Mouse (Mus musculus) embryonic facial prominence, embryonic 13.5 days (tissue): Measurements from ENCODE around the gene Slc22a5. TPM values are rescaled to one million over a fixed set of nuclear protein-coding genes. Genes with fewer than 3 reads are reported as not detected.
"Not testable (repeated sequence)": the region's sequence is repeated elsewhere in the genome, so short reads cannot be mapped to it uniquely, and the experiment has no call there.

Experiments used
- ATAC-seq: fragments of 200-750 bp; cut with Nextera tagmentation; 2 replicates; pipeline ENCODE4 v1.8.0; 2017; ENCODE audit warnings: low read depth; ENCODE audit not compliant: insufficient number of reproducible peaks, insufficient read depth, low FRiP score, low TSS enrichment
- H3K27ac ChIP-seq: fragments of 300-500 bp; sonication (generic); 2 replicates; pipeline ENCODE4 v1.5.1; 2015; ENCODE audit warnings: moderate library complexity, mild to moderate bottlenecking, inconsistent platforms
- H3K27me3 ChIP-seq: fragments of 300-500 bp; sonication (generic); 2 replicates; pipeline ENCODE4 v1.6.1; 2015; ENCODE audit warnings: mild to moderate bottlenecking, inconsistent platforms
- H3K36me3 ChIP-seq: fragments of 300-500 bp; sonication (generic); 2 replicates; pipeline ENCODE4 v1.6.1; 2015; ENCODE audit warnings: mild to moderate bottlenecking, inconsistent platforms
- H3K4me1 ChIP-seq: fragments of 300-500 bp; sonication (generic); 2 replicates; pipeline ENCODE4 v1.6.1; 2015; ENCODE audit warnings: inconsistent platforms
- H3K4me2 ChIP-seq: fragments of 300-500 bp; sonication (generic); 2 replicates; pipeline ENCODE4 v1.6.1; 2015; ENCODE audit warnings: moderate library complexity, mild to moderate bottlenecking, inconsistent platforms
- H3K4me3 ChIP-seq: fragments of 300-500 bp; sonication (generic); 2 replicates; pipeline ENCODE4 v1.5.1; 2015; ENCODE audit warnings: mild to moderate bottlenecking, inconsistent platforms
- H3K9ac ChIP-seq: fragments of 300-500 bp; sonication (generic); 2 replicates; pipeline ENCODE4 v1.6.1; 2015; ENCODE audit warnings: mild to moderate bottlenecking, inconsistent platforms
- H3K9me3 ChIP-seq: fragments of 300-500 bp; sonication (generic); 2 replicates; pipeline ENCODE4 v1.6.1; 2016; ENCODE audit warnings: inconsistent platforms
- whole genome bisulfite sequencing: fragments of 180-500 bp; shearing (Covaris S2); methylation state at CpG from one replicate; pipeline ENCODE4 v1.1.7; 2015; ENCODE audit warnings: mixed read lengths; 5-methylcytosine and 5-hydroxymethylcytosine counted together
- polyA plus RNA-seq: library from polyadenylated mRNA; unstranded; fragments of >200 nt; fragmentation: Nextera tagmentation; extraction: Ambion mirVana; gene quantifications from 2 replicates; pipeline ENCODE4 v1.2.1, GENCODE M21; 2015

Gene Slc22a5
- polyA plus RNA-seq, 1 experiment from 2014 or later, result 8.9 TPM

DNA sequence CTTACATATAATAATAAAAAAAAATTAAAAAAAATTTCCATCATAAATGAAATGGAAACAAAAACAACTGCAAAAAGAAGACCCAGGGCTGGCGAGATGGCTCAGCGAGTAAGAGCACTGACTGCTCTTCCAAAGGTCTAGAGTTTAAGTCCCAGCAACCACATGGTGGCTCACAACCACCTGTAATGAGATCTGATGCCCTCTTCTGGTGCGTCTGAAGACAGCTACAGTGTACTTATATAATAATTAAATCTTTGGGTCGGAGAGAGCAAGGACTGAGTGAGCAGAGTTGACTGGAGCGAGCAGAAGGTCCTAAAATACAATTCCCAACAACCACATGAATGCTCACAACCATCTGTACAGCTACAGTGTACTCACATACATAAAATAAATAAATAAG, 13.4 kb downstream of the Slc22a5 start:
- H3K4me1 ChIP-seq, H3K27ac ChIP-seq, H3K27me3 ChIP-seq, H3K4me3 ChIP-seq, H3K9me3 ChIP-seq, H3K36me3 ChIP-seq, ATAC-seq, H3K4me2 ChIP-seq, H3K9ac ChIP-seq: not testable (repeated sequence)
- 74% methylated on average over 5 of the region's 5 CpGs for WGBS

DNA sequence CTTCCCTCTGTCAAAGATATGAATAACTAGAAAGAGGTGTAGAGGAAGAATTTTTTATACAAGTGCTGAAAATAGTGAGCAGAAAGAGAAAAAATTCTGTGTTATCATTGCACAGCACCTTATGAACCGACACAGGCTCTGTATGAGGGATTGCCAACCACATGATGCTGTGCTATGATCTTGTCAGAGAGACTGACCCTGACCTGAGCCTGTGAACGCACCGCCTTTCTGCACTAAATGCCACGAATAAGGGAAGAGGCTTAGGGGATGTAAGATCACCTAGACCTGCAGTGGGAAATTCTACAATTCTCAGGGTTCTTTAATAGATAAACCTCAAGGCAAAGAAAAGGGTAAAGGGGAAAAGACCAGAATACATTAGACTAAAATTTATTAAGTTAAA, 15.0 kb downstream of the Slc22a5 start:
- no peaks in the 10 kb centered on the region for H3K27me3 ChIP-seq
- H3K4me2 ChIP-seq, result no peak overlapping the region
- 86% methylated on average over 4 of the region's 4 CpGs for WGBS
- H3K9ac ChIP-seq, result no peak overlapping the region
- H3K9me3 ChIP-seq, result no peaks in the 10 kb centered on the region
- H3K4me1 ChIP-seq, result no peaks in the 10 kb centered on the region
- no peak for ATAC-seq
- H3K27ac ChIP-seq, result no peak overlapping the region
- H3K4me3 ChIP-seq, result no peak overlapping the region
- peaks cover 16% of the 10 kb centered on the region for H3K36me3 ChIP-seq

DNA sequence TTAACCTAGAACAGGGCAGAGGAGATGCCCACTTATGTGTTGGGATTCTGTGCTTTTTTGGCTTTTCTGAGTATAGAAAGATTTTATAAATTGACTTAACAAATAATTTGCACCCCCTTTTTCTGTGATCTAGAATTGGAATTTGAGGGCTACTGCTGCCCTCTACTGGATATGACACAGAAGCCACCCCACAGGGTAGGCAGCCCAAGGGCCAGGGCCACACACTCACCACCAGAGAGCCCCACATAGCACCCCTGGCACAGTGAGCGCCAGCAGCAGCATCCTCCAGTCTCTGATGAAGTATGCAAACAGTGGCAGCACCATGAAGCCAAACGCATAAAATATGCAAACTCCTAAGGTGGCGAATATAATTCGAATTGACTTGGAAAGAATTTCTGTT, 16.8 kb downstream of the Slc22a5 start:
- Histone ChIP-seq H3K9me3 (no peaks in the 10 kb centered on the region), H3K9ac (no peak overlapping the region), H3K36me3 (peaks cover 31% of the 10 kb centered on the region), H3K27ac (no peak overlapping the region), H3K4me2 (no peak overlapping the region), H3K4me3 (no peak overlapping the region), H3K4me1 (no peaks in the 10 kb centered on the region), H3K27me3 (no peaks in the 10 kb centered on the region)
- 60% methylated on average over 4 of the region's 4 CpGs for WGBS
- ATAC-seq, result no peak

DNA sequence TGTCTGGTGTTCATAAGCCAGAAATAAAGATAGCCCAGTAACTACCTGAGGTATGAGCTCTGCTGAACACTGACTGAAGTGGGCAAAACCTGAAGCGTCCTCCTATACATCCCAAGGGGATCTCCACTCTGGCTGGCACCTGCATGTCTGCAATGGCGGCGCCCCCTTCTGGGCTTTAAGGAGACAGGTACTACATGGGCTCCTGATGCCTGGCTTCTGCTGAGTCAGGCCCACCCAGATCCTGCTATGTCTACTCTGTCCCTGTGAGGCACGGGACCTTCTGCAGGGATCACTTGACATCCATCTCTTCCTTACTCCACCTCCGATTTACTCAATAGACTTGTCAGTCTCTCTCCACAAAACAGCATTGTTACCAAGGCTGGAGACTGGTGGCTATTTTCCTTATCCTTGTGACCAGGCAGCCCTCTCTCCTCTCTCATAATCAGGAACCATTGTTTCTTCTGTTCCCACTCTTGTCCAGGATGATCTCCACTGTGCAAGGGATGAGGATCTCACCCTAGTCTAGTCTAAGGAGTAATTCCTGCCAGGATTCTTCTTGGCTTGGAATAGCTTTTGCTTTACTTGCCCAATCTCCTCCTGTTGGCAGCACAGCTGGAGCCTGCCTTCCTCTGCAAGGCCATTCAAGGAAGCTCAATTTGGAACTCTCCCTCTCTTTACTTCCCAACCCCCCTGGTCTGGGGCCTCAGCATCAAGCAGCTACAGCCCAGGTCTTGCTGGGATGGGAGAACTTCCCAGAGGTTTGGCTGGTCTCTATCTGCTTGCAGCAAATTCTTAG, 17.4 kb downstream of the Slc22a5 start:
- WGBS, result 51% methylated on average over 5 of the region's 5 CpGs
- ATAC-seq, H3K4me1 ChIP-seq, H3K4me3 ChIP-seq, H3K27ac ChIP-seq, H3K4me2 ChIP-seq, H3K27me3 ChIP-seq, H3K9me3 ChIP-seq, H3K9ac ChIP-seq: not testable (repeated sequence)
- H3K36me3 ChIP-seq, result peaks cover 31% of the 10 kb centered on the region

DNA sequence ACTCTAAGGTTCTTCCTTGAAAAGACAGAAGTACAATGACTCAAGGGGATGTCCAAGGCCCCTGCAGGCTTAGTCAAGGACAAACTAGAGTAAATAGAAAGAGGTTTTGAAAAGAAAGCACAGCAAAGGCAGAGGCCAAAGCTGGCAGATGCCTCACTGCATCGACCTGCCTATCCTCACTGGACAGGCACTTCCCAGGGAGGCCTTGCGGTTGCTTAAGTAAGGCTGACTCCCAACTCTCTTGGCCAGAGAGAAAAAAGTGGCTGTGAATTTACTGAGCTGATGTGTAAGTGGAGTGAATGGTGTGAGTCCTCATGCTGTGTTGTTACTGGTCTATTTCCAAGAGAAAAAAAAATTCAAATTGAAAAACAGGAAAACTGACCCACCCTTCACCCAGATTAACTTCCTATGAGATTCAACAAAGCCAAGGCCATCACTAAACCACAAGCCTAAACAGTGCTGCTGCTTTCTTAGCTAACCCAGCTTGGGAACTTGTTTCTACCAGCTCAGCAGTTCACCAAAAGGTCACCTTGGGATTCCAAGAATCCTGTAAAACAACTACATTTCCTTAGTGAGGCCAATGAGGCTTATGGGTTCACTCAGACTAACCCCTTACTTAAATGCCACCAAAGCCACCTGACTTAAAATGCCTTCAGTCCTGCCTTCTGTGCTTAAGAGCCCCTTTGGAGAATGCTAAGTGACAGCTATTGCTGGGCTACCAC, 19.5 kb downstream of the Slc22a5 start:
- Histone ChIP-seq H3K9ac (no peak overlapping the region), H3K27me3 (no peaks in the 10 kb centered on the region), H3K4me1 (no peaks in the 10 kb centered on the region), H3K4me2 (no peak overlapping the region), H3K27ac (no peak overlapping the region), H3K9me3 (no peaks in the 10 kb centered on the region), H3K36me3 (peaks cover 31% of the 10 kb centered on the region), H3K4me3 (no peak overlapping the region)
- ATAC-seq, result no peak
- 90% methylated on average over 2 of the region's 2 CpGs for WGBS

DNA sequence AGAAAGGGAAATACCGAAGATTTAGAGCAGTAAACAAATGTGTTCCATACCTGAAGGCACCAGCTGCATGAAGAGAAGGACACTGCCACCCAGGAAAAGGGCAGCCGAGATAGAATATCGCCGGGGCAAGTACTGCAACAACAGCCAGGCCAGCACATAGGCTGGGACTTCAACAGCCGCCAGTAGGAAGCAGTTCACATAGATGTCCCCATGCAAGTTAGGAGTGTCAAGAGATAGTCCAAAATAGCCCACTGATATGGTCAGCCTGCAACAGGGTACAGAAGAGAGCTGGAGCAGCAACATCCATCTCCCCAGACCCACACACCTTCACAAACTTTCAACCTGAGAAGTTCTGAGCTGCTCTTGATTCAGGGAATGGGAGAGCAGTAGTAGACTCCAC, 22.3 kb downstream of the Slc22a5 start:
- no peak overlapping the region for H3K4me3 ChIP-seq
- no peaks in the 10 kb centered on the region for H3K9me3 ChIP-seq
- no peak for ATAC-seq
- H3K9ac ChIP-seq, result no peak overlapping the region
- no peak overlapping the region for H3K4me2 ChIP-seq
- 90% methylated on average over 5 of the region's 5 CpGs for WGBS
- H3K36me3 ChIP-seq, result peaks cover 31% of the 10 kb centered on the region
- no peak overlapping the region for H3K27ac ChIP-seq
- H3K4me1 ChIP-seq, result no peaks in the 10 kb centered on the region
- H3K27me3 ChIP-seq, result no peaks in the 10 kb centered on the region

DNA sequence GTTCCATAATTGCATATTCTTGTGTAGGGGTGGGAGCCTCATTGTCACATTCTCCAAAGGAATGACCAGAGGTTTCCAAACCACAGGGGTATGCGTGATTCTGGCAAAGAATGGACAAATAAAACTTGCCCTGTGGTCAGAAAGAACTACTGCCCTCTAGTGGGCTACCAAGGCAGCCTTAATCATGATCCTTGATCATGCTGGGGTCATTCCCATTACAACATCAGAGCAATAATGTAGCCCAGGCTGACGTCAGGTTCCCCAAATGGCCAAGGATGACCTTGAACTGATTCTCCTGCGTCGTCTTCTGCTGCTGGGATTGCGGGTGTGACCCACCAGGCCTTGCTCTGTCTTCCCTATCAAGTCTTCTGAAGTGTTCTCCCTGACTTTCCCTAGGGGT, 23.1 kb downstream of the Slc22a5 start:
- not testable (repeated sequence) for H3K27ac ChIP-seq, ATAC-seq, H3K9ac ChIP-seq, H3K9me3 ChIP-seq, H3K27me3 ChIP-seq, H3K4me3 ChIP-seq, H3K4me1 ChIP-seq, H3K4me2 ChIP-seq
- peaks cover 31% of the 10 kb centered on the region for H3K36me3 ChIP-seq
- 48% methylated on average over 5 of the region's 5 CpGs for WGBS

DNA sequence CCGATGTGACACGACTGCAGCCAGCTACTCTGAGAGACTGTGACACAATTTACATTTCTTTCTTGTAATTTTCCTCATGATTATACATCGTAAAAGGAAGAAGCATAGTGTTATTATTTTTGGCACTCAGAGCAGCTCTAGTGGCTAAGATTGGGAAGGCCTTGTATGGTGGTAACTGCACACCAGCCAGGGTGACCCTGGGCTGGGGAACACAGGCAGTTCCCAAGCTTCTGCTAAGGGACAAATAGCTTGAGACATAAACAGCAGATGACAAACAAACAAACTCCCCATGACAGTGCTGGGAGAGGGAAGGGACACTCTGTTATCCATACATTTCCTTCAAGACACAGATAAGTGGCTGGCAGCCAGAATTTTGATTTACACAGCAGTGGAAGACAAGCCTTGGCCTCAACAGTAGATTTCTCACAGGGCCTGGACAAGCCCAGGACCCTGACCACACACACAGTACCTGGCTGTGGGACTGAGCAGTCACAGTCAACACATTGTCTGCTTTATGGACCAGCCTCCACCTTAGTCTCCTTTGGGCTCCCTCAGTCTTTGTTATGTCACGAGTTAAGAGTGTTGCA, 26.6 kb downstream of the Slc22a5 start:
- ATAC-seq, H3K36me3 ChIP-seq, H3K27me3 ChIP-seq, H3K27ac ChIP-seq, H3K4me2 ChIP-seq, H3K4me1 ChIP-seq, H3K9me3 ChIP-seq, H3K9ac ChIP-seq, H3K4me3 ChIP-seq: not testable (repeated sequence)
- 91% methylated on average over 3 of the region's 4 CpGs for WGBS

DNA sequence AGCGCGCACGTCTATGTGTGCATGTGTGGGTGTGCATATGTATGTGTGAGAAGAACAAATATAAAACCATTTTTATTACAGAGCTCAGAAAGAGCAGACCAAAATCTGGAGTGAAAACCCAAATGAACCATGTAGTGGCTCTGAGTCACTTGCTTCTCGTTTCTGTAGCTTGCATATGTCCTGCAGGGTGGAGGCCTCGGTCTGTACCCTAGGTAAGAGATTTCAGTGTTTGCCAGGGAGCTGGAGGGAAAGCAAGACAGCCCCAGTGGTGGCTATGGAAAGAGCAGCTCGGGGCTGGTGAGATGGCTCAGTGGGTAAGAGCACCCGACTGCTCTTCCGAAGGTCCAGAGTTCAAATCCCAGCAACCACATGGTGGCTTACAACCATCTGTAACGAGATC, 30.5 kb downstream of the Slc22a5 start:
- not testable (repeated sequence) for H3K9ac ChIP-seq, H3K27me3 ChIP-seq, H3K36me3 ChIP-seq, H3K9me3 ChIP-seq, H3K4me3 ChIP-seq, H3K4me1 ChIP-seq, H3K27ac ChIP-seq, H3K4me2 ChIP-seq, ATAC-seq
- 79% methylated on average over 8 of the region's 9 CpGs for WGBS

DNA sequence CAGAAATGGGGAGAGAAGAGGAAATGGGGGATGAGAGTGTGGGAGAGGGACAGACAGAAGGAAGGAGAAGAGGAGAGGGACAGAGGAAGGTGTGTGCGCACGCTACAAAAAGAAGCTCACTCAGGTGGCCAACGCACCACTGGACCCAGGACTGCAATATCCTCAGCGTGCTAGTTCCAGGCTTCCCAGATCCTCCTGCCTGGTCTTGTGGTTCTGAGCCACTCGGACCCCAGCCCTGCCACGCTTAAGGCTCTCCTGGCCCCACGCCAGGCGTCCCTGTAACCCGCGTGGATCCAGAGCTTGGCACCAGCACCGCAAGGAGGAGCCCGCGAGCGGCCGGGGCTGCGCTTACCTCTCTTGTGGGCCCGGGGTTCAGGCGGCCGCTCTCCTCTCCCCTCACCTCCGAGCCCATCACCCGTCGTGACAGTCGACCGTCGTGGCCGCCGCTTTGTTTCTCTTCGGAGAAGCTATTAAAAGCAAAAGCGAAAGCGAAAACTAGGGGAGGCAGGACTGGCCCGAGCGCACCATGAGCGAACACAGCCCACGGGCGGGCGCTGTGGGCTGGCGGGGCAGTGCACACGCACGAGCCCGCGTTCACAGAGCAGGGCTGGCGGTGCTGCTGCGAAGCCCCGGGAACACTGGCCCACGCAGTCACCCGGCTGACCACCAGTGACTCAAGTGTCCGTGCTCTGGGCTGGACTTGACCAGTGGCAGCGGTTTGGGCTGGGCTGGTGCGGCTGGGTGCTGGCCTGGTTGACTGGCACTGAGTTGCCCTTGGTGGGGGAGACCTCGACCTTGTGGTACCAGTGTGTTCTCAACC, 32.5 kb downstream of the Slc22a5 start, which contains the start of gene Gm12216:
Gm12216 (minus strand) TSS at position 496 of the 820 bp plus-strand sequence.
- not testable (repeated sequence) for H3K27ac ChIP-seq, H3K27me3 ChIP-seq, H3K4me1 ChIP-seq, H3K9me3 ChIP-seq, H3K36me3 ChIP-seq
- peak; percentile 48; the same call in 1 of the 2 replicates for ATAC-seq
- Histone ChIP-seq H3K4me2 (peak within 1 kb of the TSS; percentile 72), H3K4me3 (peak within 1 kb of the TSS; percentile 53), H3K9ac (peak within 1 kb of the TSS; percentile 76)
- 10% methylated on average over 45 of the region's 50 CpGs for WGBS

DNA sequence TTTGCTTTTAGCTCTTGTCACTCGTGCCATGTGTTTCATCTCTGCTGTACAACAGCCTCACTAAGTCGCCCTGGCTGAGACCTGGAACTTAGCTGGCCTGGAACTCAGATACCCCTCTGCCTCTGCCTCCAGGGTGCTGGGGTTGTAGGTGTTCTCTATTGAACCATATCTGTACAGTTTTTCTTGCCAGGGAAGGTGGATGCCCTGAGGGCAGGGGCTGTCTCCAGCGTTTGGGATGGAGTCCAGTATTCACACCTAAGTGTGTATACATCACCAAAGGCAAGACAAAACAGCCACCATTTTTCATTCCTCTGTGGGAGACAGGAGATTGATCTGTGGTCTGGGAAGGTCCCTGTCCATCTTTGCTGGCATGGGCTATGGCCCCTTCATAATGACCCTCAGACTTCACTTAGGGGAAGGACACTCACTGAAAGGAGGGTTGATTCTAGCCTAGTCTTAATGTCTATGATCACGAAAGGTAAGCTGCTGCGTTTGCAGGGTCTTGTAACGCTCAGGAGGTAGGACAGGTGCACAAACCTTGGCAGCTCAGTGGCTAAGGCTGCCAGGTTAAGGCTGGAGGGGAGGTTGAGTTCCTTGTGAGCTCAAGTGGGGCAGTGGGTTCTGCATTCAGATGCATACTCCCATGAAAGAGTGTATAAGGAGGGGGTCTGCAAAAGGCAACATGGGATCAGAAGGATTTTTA, 33.3 kb downstream of the Slc22a5 start:
- Histone ChIP-seq H3K4me2 (peak overlapping the region; percentile 72), H3K27me3 (peaks cover 8% of the 10 kb centered on the region; the same call in 1 of the 2 replicates), H3K9ac (no peak overlapping the region), H3K27ac (no peak overlapping the region), H3K9me3 (no peaks in the 10 kb centered on the region), H3K36me3 (no peaks in the 10 kb centered on the region), H3K4me1 (no peaks in the 10 kb centered on the region), H3K4me3 (no peak overlapping the region)
- 78% methylated on average over 6 of the region's 6 CpGs for WGBS
- no peak for ATAC-seq
